Mouse (Mus musculus): ENCODE results near the gene Med24. TPM values are rescaled to one million over a fixed set of nuclear protein-coding genes. Genes with fewer than 3 reads are reported as not detected.

Gene Med24
- 73.9 and 78.1 TPM in 2 replicates for polyA plus RNA-seq (2016; fragmentation: Nextera tagmentation; extraction: Ambion mirVana)

DNA sequence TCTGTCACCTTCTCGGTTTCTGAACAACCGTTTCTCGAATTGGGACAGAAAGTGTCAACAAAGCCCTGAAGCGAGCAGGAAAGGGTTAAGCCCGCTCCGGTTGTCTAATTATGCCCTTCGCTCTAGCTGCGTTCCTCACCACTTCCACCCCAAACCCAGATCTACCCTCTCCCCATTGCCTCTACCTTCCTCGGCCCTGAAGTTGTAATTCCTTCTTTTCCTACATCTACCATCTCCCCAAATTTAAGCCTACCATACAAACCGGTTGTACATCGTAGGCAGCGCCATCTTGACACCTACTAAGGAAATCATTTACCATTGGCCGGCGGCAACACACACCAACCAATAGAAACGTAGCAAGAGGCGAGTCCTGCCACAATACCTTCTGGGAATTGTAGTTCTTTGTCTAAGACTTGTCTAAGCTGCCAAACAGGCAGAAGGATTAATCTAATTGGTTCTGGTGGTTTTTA is at the start of gene Med24:
Med24 (minus strand) TSS at position 317 of the 470 bp plus-strand sequence.
- H3K9me3 ChIP-seq, result peaks cover 3% of the 10 kb centered on the region; the same call in 1 of the 2 replicates
- 0% methylated on average over 16 of the region's 16 CpGs for WGBS
- H3K4me1 ChIP-seq, result peaks cover 11% of the 10 kb centered on the region
- H3K27me3 ChIP-seq (replicated peaks; ENCODE audit: low read depth, poor library complexity, severe bottlenecking), result no peaks in the 10 kb centered on the region
- peak within 1 kb of the TSS; percentile 87 for H3K27ac ChIP-seq (replicated peaks)
- H3K36me3 ChIP-seq (replicated peaks), result peaks cover 37% of the 10 kb centered on the region
- H3K4me3 ChIP-seq, result peak within 1 kb of the TSS; percentile 79
- DNase-seq (ENCODE audit: low spot score), result peak; percentile 88

DNA sequence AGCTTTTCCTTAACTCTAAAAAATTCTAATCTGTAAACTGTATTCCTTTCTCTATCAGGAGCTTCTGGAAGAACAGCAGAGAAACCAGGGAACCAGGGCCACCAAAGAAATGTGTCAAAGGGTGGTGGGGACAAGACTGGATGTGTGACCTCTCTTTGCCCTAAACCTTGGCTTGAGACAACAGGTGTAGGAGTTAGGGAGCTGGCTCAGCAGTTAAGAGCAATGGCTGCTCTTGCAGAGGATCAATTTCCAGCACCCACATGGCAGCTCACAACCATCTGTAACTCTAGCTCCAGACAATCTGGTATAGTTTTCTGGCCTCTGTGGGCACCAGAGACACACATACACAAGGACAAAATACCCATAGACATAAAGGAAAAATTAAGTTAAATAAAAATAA is 48.7 kb upstream of the Med24 start:
- Histone ChIP-seq H3K9me3 (no peaks in the 10 kb centered on the region), H3K4me1 (peaks cover 72% of the 10 kb centered on the region)

DNA sequence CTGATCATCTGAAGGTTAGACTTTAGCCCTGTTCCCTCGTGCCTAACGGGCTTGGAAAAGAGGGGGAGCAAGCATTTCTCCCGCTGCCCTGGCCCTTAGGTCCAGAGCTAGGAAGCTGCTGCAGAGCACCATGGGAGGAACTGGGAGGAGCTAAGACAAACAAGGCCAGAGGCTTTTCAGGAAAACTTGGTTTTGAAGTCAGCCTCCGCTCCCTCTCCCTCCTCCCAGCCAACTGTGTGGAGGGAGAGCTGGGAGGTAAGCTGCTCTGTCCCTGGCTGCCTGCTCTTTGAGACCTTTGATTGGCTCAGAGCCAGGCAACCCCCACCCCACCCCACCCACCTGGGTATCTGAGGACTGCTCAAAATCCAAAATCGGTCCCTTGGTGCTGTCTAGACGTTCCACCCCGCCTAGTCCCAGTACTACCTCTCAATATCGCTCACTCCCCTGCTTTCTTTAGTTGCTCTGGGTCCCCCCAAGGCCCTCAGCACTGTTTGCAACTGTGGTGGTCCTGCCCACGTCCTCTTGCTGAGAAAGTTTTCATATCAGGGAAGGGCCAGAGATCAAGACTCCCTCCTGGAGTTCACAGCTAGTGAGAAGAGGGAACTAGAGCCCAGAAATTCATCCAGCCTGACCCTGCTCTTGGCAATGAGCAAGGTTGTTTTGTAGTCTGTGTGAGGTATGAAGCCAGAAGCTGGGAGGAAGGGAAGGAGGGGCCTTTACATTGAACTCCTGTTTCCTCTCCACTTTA is 47.8 kb upstream of the Med24 start:
- H3K4me3 ChIP-seq, result peak overlapping the region; percentile 60
- H3K36me3 ChIP-seq (replicated peaks), result no peaks in the 10 kb centered on the region
- peak; percentile 66 for DNase-seq (ENCODE audit: low spot score)
- WGBS, result 5% methylated on average over 9 of the region's 9 CpGs
- no peaks in the 10 kb centered on the region for H3K27me3 ChIP-seq (replicated peaks; ENCODE audit: low read depth, poor library complexity, severe bottlenecking)
- peaks cover 66% of the 10 kb centered on the region for H3K4me1 ChIP-seq
- H3K27ac ChIP-seq (replicated peaks), result peak overlapping the region; percentile 85
- H3K9me3 ChIP-seq, result no peaks in the 10 kb centered on the region

More for the DNA sequence above, 48.7 kb upstream of the Med24 start:
- Histone ChIP-seq H3K27ac (replicated peaks) (no peak overlapping the region), H3K36me3 (replicated peaks) (no peaks in the 10 kb centered on the region), H3K4me3 (no peak overlapping the region), H3K27me3 (replicated peaks; ENCODE audit: low read depth, poor library complexity, severe bottlenecking) (no peaks in the 10 kb centered on the region)
- no peak for DNase-seq (ENCODE audit: low spot score)

DNA sequence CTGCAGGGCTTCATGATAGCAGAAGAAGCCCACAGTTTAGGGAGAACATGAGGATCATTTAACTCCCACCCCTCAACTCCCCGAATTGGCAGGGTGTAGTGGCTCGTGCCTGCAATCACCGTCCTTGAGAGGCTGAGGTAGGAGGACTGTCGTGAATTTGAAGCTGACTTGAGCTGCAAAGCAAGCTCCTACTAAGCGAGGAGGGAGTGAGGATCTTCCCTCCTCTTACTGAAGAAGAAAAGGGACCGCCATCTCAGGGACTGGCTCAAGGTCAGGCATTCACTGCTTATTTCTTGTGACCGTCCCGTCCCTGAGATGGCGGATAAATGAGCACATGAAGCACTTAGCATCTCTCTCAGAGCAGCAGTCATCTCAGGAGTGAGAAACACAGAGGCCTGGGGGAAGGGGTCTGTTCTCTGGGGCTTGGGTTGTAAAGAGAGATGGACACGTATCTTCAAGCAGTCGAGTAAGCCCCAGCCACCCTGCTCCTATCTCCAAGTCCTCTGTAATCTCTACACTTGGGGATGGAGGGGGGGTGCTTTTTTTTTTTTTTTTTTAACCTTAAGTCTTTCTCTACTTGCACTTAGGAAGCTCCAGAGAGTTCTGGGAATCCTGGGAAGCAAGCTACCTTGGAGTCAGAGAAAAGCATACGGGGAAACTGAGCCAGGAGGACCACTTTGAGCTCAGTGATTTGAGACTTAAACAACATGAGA is 47.0 kb upstream of the Med24 start:
- no peak for DNase-seq (ENCODE audit: low spot score)
- H3K27ac ChIP-seq (replicated peaks), result peak overlapping the region; percentile 85
- no peaks in the 10 kb centered on the region for H3K27me3 ChIP-seq (replicated peaks; ENCODE audit: low read depth, poor library complexity, severe bottlenecking)
- no peaks in the 10 kb centered on the region for H3K9me3 ChIP-seq
- WGBS, result 57% methylated on average over 12 of the region's 12 CpGs
- H3K36me3 ChIP-seq (replicated peaks), result peaks cover 1% of the 10 kb centered on the region; the same call in 1 of the 2 replicates
- peak overlapping the region; percentile 60 for H3K4me3 ChIP-seq
- H3K4me1 ChIP-seq, result peaks cover 58% of the 10 kb centered on the region

DNA sequence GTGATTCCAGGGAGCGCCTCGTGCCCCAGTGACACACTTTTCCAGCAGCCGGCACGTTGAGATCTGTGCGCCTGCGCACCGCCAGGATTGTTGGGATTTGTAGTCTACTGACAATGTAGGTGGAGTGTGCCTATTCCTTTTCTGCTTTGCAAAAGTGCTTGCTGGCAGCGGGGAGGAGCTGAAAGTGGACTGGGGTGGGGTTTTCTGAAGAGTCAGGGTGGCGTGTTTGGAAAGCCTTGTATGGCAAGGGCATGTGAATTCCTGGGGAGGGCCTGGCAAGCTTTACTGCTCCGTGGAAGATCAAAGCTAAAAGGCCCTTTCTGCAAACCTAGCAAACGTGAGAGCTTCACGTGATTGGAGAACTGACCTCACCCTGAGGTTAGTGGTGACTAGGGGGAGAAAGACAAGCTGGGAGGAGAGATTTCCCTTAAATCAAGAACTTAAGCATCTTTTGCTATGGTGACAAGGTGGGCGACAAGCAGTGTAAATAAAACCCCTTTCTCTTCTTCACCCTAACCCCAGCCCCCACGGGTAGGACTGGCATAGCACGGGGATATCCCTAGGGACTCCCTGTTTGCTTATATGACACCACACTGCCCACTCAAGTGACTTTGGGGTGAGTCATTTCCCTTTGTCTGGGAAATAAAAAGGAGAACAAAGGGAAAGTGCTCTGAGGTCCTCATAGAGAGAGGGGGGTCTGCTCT is 46.3 kb upstream of the Med24 start:
- Histone ChIP-seq H3K27ac (replicated peaks) (peak overlapping the region; percentile 85), H3K36me3 (replicated peaks) (peaks cover 9% of the 10 kb centered on the region), H3K4me3 (peak overlapping the region; percentile 60), H3K27me3 (replicated peaks; ENCODE audit: low read depth, poor library complexity, severe bottlenecking) (no peaks in the 10 kb centered on the region), H3K9me3 (no peaks in the 10 kb centered on the region), H3K4me1 (peaks cover 54% of the 10 kb centered on the region)
- WGBS, result 10% methylated on average over 15 of the region's 15 CpGs
- peak; percentile 96 for DNase-seq (ENCODE audit: low spot score)

DNA sequence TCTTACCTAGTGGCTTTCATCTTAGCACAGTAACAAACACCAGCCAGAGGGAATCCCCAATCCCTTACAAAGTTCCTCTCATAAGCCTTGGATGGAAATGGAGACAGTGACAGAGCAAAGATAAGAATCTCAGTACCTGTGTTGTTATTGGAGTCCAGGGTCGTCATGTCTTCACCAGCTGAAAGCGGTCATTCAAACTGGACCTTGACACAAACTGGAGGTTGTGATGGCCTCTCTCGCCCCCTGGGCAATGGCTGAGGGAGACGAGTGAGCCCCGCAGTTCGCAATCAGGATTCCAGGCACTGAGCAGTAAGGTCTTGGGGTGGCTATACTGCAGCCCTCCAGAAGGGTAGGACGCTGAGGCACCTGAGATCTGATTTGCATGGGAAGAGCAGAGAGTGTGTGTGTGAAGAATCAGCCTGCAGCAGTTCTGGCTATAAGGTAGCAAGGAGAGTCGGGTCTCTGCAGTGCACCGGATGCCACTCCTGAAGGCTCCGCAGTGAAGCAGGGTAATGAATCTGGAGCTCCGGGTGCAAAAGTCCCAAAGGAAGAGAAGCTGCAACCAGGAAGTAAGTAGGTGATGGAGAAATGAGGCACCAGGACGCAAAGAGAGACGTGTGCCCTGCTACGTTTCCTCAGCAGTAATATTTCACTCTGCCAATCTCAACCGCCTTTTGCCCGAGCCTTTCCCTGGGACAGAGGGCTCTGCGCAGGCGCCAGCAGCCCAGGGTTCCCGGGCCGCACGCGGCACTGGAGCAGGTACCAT is 45.5 kb upstream of the Med24 start, which contains the start of gene Nr1d1:
Nr1d1 (minus strand) TSS at position 752 of the 766 bp plus-strand sequence.
- WGBS, result 1% methylated on average over 22 of the region's 22 CpGs
- H3K4me1 ChIP-seq, result peaks cover 54% of the 10 kb centered on the region

DNA sequence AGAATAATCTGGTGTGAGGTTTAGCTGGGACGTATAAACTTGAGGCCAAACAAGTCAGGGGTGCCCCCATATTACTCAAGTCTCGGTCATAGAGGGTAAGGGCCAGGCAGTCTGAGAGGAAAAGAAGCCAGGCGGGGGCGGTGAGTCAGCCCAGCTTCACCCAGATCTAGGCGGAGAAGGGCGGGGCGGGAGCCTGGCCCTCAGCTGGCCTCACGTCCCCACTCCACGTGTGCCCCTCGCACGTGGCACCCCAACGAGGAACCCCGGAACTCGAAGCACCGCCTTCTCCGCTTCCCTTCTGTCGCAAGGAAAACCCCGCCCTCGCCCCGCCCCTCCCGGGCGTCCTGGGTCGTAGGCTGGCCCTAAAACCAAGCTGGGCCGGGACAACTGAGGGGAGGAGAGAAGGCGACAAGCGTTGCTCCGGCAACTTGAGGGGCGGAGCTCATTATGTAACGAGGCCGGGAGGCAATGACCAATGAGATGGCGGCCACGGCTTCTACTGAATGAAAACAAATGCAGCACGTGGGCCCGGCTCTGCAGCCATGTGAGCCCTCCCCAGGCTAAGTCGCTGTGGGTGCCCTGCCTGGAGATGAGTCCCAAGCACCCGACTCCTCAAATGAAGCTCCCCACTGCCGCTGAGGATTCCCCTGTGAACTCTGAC is 44.5 kb upstream of the Med24 start:
- 1% methylated on average over 37 of the region's 37 CpGs for WGBS
- Histone ChIP-seq H3K27ac (replicated peaks) (peak overlapping the region; percentile 59), H3K27me3 (replicated peaks; ENCODE audit: low read depth, poor library complexity, severe bottlenecking) (no peaks in the 10 kb centered on the region), H3K4me1 (peaks cover 61% of the 10 kb centered on the region), H3K36me3 (replicated peaks) (peaks cover 26% of the 10 kb centered on the region), H3K4me3 (peak overlapping the region; percentile 60), H3K9me3 (no peaks in the 10 kb centered on the region)
- DNase-seq (ENCODE audit: low spot score), result peak; percentile 94

More for the DNA sequence above, 45.5 kb upstream of the Med24 start, which contains the start of gene Nr1d1:
- DNase-seq (ENCODE audit: low spot score), result no peak
- Histone ChIP-seq H3K36me3 (replicated peaks) (peaks cover 16% of the 10 kb centered on the region), H3K9me3 (no peaks in the 10 kb centered on the region), H3K27me3 (replicated peaks; ENCODE audit: low read depth, poor library complexity, severe bottlenecking) (no peaks in the 10 kb centered on the region), H3K27ac (replicated peaks) (peak within 1 kb of the TSS; percentile 85), H3K4me3 (peak within 1 kb of the TSS; percentile 60)

DNA sequence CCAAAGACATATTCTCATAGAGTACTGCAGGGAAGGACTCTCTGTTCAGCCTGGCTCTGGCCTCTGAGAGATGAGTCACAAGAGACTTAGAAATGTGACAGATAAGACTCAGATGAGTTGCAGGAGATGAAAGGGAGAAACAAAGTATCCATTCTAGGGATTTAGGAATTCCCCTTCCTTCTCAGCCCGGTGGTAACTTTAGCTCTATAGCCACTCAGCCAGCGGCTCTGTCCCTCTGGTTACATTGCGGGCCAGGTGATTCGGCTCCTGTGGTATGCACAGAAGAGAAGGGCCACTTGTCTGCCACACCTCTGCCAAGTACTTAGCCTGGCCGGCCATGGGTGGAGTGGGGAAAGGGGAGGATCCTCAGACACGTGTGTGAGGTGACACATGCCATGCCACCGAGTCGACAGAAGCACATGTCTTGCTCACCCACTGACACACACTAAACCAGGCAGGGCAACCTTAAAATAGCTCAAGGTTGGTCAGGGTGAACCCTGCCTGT is 43.5 kb upstream of the Med24 start:
- no peak for DNase-seq (ENCODE audit: low spot score)
- H3K27me3 ChIP-seq (replicated peaks; ENCODE audit: low read depth, poor library complexity, severe bottlenecking), result peaks cover 6% of the 10 kb centered on the region; the same call in 1 of the 2 replicates
- H3K9me3 ChIP-seq, result no peaks in the 10 kb centered on the region
- no peak overlapping the region for H3K4me3 ChIP-seq
- WGBS, result 78% methylated on average over 8 of the region's 8 CpGs
- no peak overlapping the region for H3K27ac ChIP-seq (replicated peaks)
- peaks cover 68% of the 10 kb centered on the region for H3K4me1 ChIP-seq
- H3K36me3 ChIP-seq (replicated peaks), result peaks cover 33% of the 10 kb centered on the region

DNA sequence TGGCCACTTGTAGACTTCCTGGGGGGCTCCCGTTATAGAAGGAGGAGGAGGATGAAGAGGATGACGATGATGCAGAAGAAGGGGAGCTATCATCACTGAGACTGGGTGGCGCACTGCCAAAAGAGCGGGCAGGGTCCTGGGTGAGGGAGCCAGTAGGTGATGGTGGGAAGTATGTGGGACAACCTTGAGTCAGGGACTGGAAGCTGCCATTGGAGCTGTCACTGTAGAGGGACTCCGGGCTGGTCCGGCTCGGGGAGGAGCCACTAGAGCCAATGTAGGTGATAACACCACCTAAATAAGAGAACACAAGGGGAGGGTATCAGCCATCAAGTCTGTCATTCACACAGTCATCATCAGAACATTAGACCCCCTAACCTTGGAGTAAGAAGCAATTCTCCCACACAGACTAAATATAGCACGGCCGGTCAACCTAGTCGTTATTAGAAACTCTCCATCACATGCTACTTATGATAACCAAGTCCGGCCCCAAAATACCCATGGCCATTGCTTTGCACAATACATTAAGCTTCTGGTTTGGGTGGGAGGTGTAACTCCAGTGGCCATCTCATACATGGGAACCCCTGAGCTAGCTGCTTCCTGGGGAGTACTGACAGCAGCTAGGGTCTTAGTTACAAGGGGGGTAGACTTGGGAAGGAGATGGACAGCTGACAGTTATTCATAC is 42.8 kb upstream of the Med24 start:
- Histone ChIP-seq H3K27ac (replicated peaks) (no peak overlapping the region), H3K9me3 (no peaks in the 10 kb centered on the region), H3K36me3 (replicated peaks) (peaks cover 33% of the 10 kb centered on the region), H3K4me3 (no peak overlapping the region), H3K27me3 (replicated peaks; ENCODE audit: low read depth, poor library complexity, severe bottlenecking) (peaks cover 6% of the 10 kb centered on the region; the same call in 1 of the 2 replicates), H3K4me1 (peaks cover 68% of the 10 kb centered on the region)
- no peak for DNase-seq (ENCODE audit: low spot score)
- WGBS, result 95% methylated on average over 11 of the region's 11 CpGs

DNA sequence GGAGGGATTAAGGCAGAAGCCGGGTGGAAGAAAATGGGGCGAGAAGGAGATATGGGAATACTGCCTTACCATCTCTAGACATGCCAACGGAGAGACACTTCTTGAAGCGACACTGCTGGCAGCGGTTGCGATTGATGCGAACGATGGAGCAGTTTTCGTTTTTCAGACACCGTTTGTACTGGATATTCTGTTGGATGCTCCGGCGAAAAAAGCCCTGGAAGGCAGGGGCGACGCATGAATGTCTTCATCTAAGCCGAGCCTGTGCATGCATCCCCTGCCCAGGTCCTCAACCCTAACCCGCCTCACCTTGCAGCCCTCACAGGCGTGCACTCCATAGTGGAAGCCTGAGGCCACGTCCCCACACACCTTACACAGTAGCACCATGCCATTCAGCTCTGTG is 41.9 kb upstream of the Med24 start:
- H3K27me3 ChIP-seq (replicated peaks; ENCODE audit: low read depth, poor library complexity, severe bottlenecking), result peaks cover 6% of the 10 kb centered on the region; the same call in 1 of the 2 replicates
- 95% methylated on average over 18 of the region's 18 CpGs for WGBS
- no peak overlapping the region for H3K27ac ChIP-seq (replicated peaks)
- H3K9me3 ChIP-seq, result no peaks in the 10 kb centered on the region
- no peak for DNase-seq (ENCODE audit: low spot score)
- H3K36me3 ChIP-seq (replicated peaks), result peaks cover 34% of the 10 kb centered on the region
- H3K4me3 ChIP-seq, result no peak overlapping the region
- peaks cover 68% of the 10 kb centered on the region for H3K4me1 ChIP-seq

All from embryonic facial prominence, embryonic 10.5 days (tissue).